ENCODE assay signal across 21 mouse cellular contexts in genomic region chr7:115859691-115860401, GRCm38 (mm10).
A peak's percentile ranks its signal among the peaks of the same experiment; 100 is the strongest.
DNase-seq lines count a peak whose midpoint lies in the region; ATAC-seq and TF ChIP-seq lines count a peak whose summit lies in the region.
"Had no signal": no experiment of that assay in that cellular context is flagged by ENCODE, and none has a peak within 500 bp of the region (broad histone marks: within the 10 kb centered on the region; RNA-seq: fewer than 3 reads in every experiment).

No protein-coding gene starts in this region.

- H3K9me3 ChIP-seq in lung, embryonic 14.5 days (ENCODE audit: low read depth, low read length), result no peaks in the 10 kb centered on the region
- H3K9me3 ChIP-seq in kidney, postnatal 0 days (replicated peaks; ENCODE audit: low read length), result no peaks in the 10 kb centered on the region
- no peaks in the 10 kb centered on the region for H3K9me3 ChIP-seq in forebrain, embryonic 12.5 days
- H3K9me3 ChIP-seq: embryonic facial prominence, embryonic 10.5 days; forebrain, embryonic 13.5 days; G1E; neural tube, embryonic 12.5 days had no signal

- WGBS in lung, embryonic 14.5 days, result 36% methylated on average over 9 of the region's 9 CpGs
- 44% methylated on average over 9 of the region's 9 CpGs for WGBS in lung, adult 2 months
- WGBS in kidney, postnatal 0 days, result 35% methylated on average over 9 of the region's 9 CpGs
- 84% methylated on average over 9 of the region's 9 CpGs for WGBS in forebrain, embryonic 12.5 days

- H3K27me3 ChIP-seq in lung, embryonic 14.5 days (ENCODE audit: insufficient read depth, low read length), result no peaks in the 10 kb centered on the region
- H3K27me3 ChIP-seq in kidney, postnatal 0 days (ENCODE audit: insufficient read depth, low read length), result no peaks in the 10 kb centered on the region
- H3K27me3 ChIP-seq in forebrain, embryonic 12.5 days, result no peaks in the 10 kb centered on the region
- H3K27me3 ChIP-seq: forebrain, embryonic 13.5 days; neural tube, embryonic 12.5 days had no signal

- H3K4me3 ChIP-seq in lung, embryonic 14.5 days (ENCODE audit: low read depth, low read length), result no peak overlapping the region
- no peak overlapping the region for H3K4me3 ChIP-seq in lung, adult 2 months (replicated peaks; ENCODE audit: extremely low read depth, low read depth, low read length)
- H3K4me3 ChIP-seq in kidney, postnatal 0 days (replicated peaks; ENCODE audit: low read depth, low read length), result peak overlapping the region; percentile 24
- H3K4me3 ChIP-seq in forebrain, embryonic 12.5 days (replicated peaks), result no peak overlapping the region
- H3K4me3 ChIP-seq: embryonic facial prominence, embryonic 10.5 days; forebrain, embryonic 13.5 days; heart, adult 2 months; neural tube, embryonic 12.5 days had no signal

- no peak for ATAC-seq in lung, embryonic 14.5 days (ENCODE audit: insufficient read depth)
- ATAC-seq in kidney, postnatal 0 days (replicated peaks; ENCODE audit: low FRiP score, low read depth), result 0 out of 2 replicates have a peak, but pooled peaks have one; percentile 21
- no peak for ATAC-seq in forebrain, embryonic 12.5 days (ENCODE audit: low FRiP score)
- ATAC-seq: forebrain, embryonic 13.5 days; hindbrain, embryonic 16.5 days had no signal

- H3K4me1 ChIP-seq in lung, embryonic 14.5 days (ENCODE audit: insufficient read depth), result 0 out of 2 replicates have a peak, but pooled peaks cover 3% of the 10 kb centered on the region
- no peaks in the 10 kb centered on the region for H3K4me1 ChIP-seq in lung, adult 2 months (ENCODE audit: control insufficient read depth, insufficient read depth, low read length)
- no peaks in the 10 kb centered on the region for H3K4me1 ChIP-seq in kidney, postnatal 0 days (replicated peaks; ENCODE audit: insufficient read depth, low read length)
- peaks cover 5% of the 10 kb centered on the region; the same call in 1 of the 2 replicates for H3K4me1 ChIP-seq in forebrain, embryonic 12.5 days
- H3K4me1 ChIP-seq: neural tube, embryonic 12.5 days had no signal

- TF ChIP-seq POLR2A in lung, adult 2 months (IDR thresholded peaks at IDR 0.05; ENCODE audit: borderline replicate concordance, extremely low read depth, low read depth, low read length), result no peak

- no peak for DNase-seq in lung, embryonic 14.5 days
- no peak for DNase-seq in lung, adult 2 months
- peak; percentile 57 for DNase-seq in kidney, adult 18-20 months
- peak; percentile 38 for DNase-seq in kidney, postnatal 0 days (ENCODE audit: low spot score)
- DNase-seq in cerebellum, adult 11 months, result no peak
- no peak for DNase-seq in adrenal gland, postnatal 4 days (ENCODE audit: low spot score in 2 of 2)
- DNase-seq: adrenal gland, postnatal 14 days; cerebellum, adult 11-12 months; gastrocnemius, postnatal 14 days; heart, adult 2 months; heart, postnatal 4 days; lung, adult 18-20 months; lung, postnatal 36 days; right cerebral cortex, postnatal 4 days; thymus, postnatal 14 days had no signal

- no peak for TF ChIP-seq CTCF in lung, embryonic 14.5 days (IDR thresholded peaks at IDR 0.05; ENCODE audit: low read depth)
- TF ChIP-seq CTCF in lung, adult 2 months (IDR thresholded peaks at IDR 0.05; ENCODE audit: insufficient read depth, low read length), result no peak
- TF ChIP-seq CTCF in kidney, postnatal 0 days (IDR thresholded peaks at IDR 0.05; ENCODE audit: low read depth), result no peak

- 0 out of 2 replicates have a peak overlapping the region, but pooled peaks have one; percentile 5 for H3K27ac ChIP-seq in lung, embryonic 14.5 days (ENCODE audit: low read depth)
- H3K27ac ChIP-seq in kidney, postnatal 0 days, result peak overlapping the region; percentile 64
- no peak overlapping the region for H3K27ac ChIP-seq in forebrain, embryonic 12.5 days
- H3K27ac ChIP-seq: embryonic facial prominence, embryonic 10.5 days; forebrain, embryonic 13.5 days; heart, adult 2 months; neural tube, embryonic 12.5 days had no signal

- H3K4me2 ChIP-seq in lung, embryonic 14.5 days, result peak overlapping the region; percentile 7; the same call in 1 of the 2 replicates
- H3K4me2 ChIP-seq in kidney, postnatal 0 days (ENCODE audit: low read length), result peak overlapping the region; percentile 26
- no peak overlapping the region for H3K4me2 ChIP-seq in forebrain, embryonic 12.5 days
- H3K4me2 ChIP-seq: forebrain, embryonic 13.5 days; neural tube, embryonic 12.5 days had no signal

- H3K9ac ChIP-seq in lung, embryonic 14.5 days, result no peak overlapping the region
- H3K9ac ChIP-seq in kidney, postnatal 0 days (ENCODE audit: low read depth, low read length), result 0 out of 2 replicates have a peak overlapping the region, but pooled peaks have one; percentile 9
- H3K9ac ChIP-seq in forebrain, embryonic 12.5 days, result no peak overlapping the region
- H3K9ac ChIP-seq: forebrain, embryonic 13.5 days; neural tube, embryonic 12.5 days had no signal

- no peaks in the 10 kb centered on the region for H3K36me3 ChIP-seq in lung, embryonic 14.5 days (ENCODE audit: insufficient read depth)
- no peaks in the 10 kb centered on the region for H3K36me3 ChIP-seq in kidney, postnatal 0 days (ENCODE audit: insufficient read depth, low read length)
- H3K36me3 ChIP-seq in forebrain, embryonic 12.5 days (replicated peaks), result no peaks in the 10 kb centered on the region
- H3K36me3 ChIP-seq: embryonic facial prominence, embryonic 10.5 days; G1E; neural tube, embryonic 12.5 days had no signal

Comparison
In these comparisons a context has a peak if more than half of its experiments do, and no peak if none do; other contexts are left out.
1. DNase-seq: peak in kidney, adult 18-20 months (single experiment) and kidney, postnatal 0 days (single experiment); none in lung, embryonic 14.5 days (single experiment), lung, adult 2 months (single experiment), cerebellum, adult 11 months (single experiment) and adrenal gland, postnatal 4 days (0 of 2).